Mouse (Mus musculus) lung, postnatal 0 days (tissue): Measurements from ENCODE around the gene Klhl29.

Source experiments
- CTCF ChIP-seq: IDR thresholded peaks from 2 replicates; pipeline ENCODE4 v1.5.1; 2016; ENCODE audit warnings: antibody characterized with exemption, mild to moderate bottlenecking
- EP300 ChIP-seq: IDR thresholded peaks from 2 replicates; pipeline ENCODE4 v1.6.1; 2016; ENCODE audit warnings: antibody characterized with exemption, mild to moderate bottlenecking, control low read depth

DNA sequence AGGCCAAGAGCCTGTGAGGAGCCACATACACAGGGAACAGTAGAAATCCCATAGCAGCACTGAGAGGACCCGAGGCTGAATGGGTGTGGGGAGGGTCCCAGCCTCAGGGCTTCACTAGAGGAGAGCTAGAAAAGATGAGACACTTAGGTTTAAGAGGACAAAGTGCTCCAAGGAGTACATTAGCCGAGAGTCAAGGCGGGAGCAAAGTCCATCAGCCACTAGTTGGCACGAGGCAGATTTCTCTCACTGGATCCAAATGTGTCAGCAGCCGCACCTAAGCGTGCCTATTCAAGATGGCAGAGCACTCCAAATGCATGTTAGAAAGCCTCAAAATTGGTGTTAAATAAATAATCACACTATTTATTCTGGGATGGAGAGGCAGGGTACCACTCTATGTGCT lies 90.5 kb downstream of the Klhl29 start:
- no peak for TF ChIP-seq CTCF
- no peak for TF ChIP-seq EP300
